Mouse (Mus musculus) monocyte, adult 2 months (primary cell): Measurements from ENCODE around the gene Sync.

ENCODE experiments used
- DNase-seq, 2 experiments: peaks; one replicate each; pipeline ENCODE4 v3.0.0; 2022; ENCODE audit warnings: low spot score in 2 of 2, low read depth in 1 of 2

Gene Sync

DNA sequence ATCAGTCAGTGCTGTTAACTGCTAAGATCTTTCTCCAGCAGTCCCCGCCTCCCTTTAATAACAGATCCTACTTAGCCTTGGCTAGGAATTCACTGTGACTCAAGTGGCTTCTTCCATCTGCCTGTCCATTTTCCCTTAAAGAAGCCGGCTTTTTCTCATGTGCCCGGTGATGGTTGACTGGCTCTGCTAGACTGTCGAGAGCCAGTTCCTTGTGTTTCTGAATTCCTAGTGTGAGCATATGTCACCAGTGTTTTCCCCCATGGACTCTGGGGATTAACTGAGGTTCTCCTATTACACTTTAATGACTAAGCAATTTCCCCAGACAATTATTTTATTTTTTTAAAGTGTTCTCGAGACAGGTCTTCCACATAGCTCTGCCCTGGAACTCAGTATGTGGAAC is 16.0 kb downstream of the Sync start:
- no peak for DNase-seq

GRCm38 (mm10) chr4:129303816-129304215 is 16.4 kb downstream of the Sync start:
- DNase-seq, result no peak

- DNase-seq, result no peak
Observed at GRCm38 (mm10) chr4:129304306-129304705, 16.9 kb downstream of the Sync start.

GRCm38 (mm10) chr4:129307936-129308335 is 20.5 kb downstream of the Sync start:
- no peak for DNase-seq

DNA sequence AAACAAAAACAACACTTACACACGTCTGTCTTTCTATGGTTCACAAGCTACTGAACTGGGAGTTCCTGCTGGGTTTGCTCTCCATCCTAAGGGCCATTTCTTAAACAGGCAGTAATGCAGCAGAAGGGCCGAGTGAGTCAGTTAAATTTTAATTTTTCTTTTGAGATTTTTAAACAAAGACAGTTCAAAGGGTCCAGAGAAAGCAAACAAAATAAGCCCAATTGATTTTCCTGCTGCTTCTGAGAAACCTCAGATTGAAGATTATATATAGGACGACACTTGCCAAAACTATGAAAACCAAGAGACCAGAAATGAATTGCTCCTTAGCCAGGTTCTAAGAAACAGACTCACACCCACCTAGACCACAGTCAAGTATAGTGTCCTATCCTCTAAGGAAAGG is 26.5 kb downstream of the Sync start:
- DNase-seq, result no peak

- no peak for DNase-seq
Observed at GRCm38 (mm10) chr4:129320876-129321275, 33.5 kb downstream of the Sync start.

DNA sequence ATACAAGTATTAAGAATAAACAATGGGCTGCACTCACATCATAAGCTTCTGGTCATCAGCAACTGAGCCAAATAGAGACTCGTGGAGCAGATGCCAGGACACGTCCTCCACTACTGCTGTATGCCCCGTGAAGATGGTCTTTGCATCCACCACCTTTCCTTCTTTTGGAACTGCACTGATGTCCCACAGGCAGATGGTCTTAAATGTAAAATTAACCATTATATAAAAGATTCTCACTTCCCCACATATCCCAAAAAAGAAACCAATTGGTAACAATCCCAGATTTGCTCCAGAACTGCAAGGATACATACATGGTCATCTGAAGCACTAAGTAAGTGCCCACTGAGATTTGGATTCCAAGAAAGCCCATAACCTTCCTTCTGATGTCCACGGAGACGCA is 34.6 kb downstream of the Sync start:
- DNase-seq, result no peak

DNA sequence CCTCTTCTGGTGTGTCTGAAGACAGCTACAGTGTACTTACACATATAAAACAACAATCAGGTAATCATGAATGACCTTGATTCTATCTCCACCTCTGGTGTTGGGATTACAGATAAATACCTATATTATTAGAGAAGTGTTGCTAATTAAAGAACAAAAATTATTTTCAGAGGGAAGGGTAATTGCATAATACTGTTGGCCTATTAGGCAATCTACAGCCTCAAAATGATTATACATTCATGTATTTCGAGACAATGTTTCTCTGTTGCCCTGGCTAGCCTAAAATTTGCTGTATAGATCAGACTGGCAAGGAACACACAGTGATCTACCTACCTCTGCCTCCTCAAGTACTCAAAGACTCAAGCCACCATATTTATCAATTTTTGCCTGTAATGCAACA is 36.1 kb downstream of the Sync start:
- DNase-seq, result no peak

GRCm38 (mm10) chr4:129324756-129325155 is 37.3 kb downstream of the Sync start:
- no peak for DNase-seq

GRCm38 (mm10) chr4:129326191-129326590 is 38.8 kb downstream of the Sync start:
- no peak for DNase-seq

DNA sequence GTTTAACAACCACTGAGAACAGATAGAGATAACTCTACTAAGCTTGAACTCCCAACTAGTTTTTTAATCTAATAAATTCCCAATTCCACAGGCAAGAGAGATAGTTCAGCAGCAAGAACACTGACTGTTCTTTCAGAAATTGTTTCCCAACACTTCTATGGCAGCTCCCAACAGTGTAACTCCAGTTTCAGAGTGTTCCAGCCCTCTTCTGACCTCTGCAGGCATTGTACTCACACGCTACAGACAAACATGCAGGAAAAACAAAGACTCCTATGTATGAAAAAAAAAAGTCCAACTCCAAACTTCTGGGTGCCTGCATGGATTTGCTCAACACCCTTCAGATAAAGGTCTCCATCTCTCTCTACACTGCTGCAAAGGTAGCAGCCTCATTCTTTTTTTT is 45.4 kb downstream of the Sync start:
- no peak for DNase-seq

- no peak for DNase-seq
Observed at GRCm38 (mm10) chr4:129334677-129335215, 47.3 kb downstream of the Sync start.

DNA sequence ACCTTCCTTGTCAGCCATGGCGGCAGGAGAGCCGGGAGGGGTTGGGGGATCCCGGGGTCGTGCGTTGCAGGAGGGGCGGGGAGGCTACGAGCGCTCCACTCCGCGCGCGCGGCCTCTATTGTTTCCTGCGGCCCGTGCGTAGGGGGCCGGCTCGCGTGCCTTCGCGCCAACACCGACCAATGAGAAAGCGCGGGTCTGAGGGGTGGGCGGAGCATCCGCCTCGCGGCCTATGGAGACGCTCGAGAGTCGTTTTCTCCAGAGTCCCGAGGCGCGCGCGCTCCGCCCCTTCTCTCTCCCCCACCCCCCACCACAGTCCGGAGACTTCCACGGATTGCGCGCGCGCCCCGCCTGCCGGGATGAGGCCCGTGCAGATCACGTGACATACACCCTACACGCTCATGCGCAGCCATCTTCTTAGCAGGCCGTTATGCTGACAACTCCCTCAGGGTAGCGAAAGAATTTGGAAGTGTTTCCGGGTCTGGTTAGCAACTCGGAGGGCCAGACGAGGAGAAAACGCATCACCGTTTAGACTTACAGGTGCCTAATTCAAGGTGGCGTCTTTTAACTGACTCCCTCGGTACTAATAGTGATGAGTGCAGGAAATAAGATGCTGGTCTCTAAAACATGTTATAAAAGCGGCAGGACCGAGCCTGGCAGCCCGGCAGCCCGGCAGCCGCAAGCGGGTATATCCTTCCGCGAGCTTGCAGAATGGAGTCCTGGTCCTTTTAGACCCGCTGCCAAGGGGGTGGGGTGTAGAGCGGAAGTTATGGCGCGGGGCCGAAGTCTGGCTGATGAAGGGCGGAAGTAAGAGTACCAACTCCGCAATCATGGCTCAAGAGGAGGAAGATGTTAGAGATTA is 48.0 kb downstream of the Sync start, which contains the start of the genes Rbbp4 and Zbtb8os:
Rbbp4 (minus strand) TSS at position 155 of the 859 bp plus-strand sequence.
Zbtb8os (plus strand) TSS at position 480 of the 859 bp plus-strand sequence.
- peak; percentile 83 to 88 for DNase-seq

- DNase-seq, result no peak
Observed at GRCm38 (mm10) chr4:129336291-129336690, 48.9 kb downstream of the Sync start.

DNA sequence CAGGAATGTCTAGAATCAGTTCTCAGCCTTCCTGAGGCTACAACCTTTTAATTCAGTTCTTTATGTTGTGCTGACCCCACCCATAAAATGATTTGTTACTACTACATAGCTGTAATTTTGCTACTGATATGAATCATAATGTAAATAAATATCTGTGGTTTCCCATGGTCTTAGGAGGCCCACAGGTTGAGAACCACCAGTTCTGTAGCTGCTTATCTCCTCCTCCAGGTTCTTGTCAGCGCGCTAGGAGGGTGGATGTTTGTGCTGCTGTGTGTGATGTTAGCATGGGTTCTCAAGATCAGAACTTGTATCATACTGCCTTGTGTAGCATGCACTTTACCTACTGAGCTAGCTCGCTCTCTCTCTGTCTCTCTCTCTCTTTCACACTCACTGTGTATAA is 52.3 kb downstream of the Sync start:
- no peak for DNase-seq

GRCm38 (mm10) chr4:129341888-129342287 is 54.5 kb downstream of the Sync start:
- DNase-seq, result no peak

DNA sequence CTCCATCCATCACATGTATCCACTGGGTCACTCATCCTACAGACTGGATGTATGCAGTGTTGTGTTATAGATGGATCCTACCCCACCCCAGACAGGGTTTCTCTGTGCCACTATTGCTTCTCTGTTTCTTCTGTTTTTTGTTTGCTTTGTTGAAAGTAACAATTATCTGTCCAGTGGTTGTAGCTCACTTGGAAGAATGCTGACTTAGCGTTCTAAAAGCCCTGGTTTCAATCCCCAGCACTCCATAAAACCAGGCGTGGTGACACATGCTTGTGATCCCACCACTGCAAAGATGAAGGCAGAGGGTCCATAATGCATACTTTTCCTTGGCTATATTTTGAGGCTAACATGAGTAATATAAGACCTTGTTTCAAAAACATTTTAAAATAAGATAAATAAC is 55.3 kb downstream of the Sync start:
- no peak for DNase-seq

DNA sequence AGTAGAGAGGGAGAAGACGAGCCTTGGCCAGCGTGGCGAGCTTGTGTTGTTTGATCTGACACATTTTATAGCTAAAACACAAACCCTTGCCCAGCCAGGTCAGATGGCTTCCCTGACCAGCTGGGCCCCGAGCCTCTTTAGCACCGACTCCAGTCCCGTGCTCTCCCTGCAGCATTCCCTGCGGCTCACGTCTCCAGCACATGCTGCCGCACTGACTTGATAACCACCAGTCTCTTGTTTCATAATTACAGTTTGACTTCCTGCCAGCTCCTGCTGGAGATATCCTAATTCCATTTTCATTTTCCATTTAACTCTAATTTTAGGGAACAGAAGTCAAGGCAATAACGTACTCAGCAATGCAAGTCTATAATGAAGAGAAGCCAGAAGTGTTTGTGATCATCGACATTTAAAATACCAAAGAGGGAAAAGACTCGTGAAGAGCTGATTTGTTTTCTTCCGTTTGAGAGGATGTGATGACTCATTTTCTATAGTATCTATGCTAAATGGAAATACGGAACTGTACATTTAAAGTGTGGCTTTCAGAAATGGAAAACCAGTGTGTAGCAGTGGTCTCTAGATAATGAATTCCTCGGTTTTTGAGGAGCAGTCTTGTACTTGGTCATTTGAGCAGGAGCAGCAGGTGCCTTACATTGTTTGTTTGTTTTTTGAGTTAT is 59.2 kb downstream of the Sync start:
- DNase-seq, result no peak

GRCm38 (mm10) chr4:129350644-129351043 is 63.2 kb downstream of the Sync start:
- DNase-seq, result peak in 1 of 2 experiments; percentile 42

- no peak for DNase-seq
Observed at GRCm38 (mm10) chr4:129351111-129351510, 63.7 kb downstream of the Sync start.

DNA sequence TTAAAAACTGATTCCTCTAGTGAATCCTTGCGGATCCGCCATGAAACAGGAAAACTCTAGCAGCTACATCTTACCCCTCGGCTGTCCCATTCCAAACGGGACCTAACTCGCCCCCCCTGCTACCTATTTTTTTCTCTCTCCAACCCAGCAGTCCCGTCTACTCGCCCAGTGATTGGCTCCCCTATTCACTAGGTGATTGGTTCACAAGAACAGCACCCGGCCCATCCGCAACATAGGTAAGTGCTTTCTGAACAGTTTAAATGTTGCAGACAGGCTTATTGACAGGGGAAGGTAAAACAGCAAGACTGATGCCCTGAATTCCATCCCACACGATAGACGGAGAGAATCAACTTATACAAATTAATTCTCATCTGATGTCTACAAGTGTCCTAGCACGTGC is 65.8 kb downstream of the Sync start:
- no peak for DNase-seq

- DNase-seq, result no peak
Observed at GRCm38 (mm10) chr4:129354236-129354635, 66.8 kb downstream of the Sync start.
